Mouse (Mus musculus) hindbrain, embryonic 10.5 days (tissue): ENCODE results near the gene Olfr996. TPM values are rescaled to one million over a fixed set of nuclear protein-coding genes. Genes with fewer than 3 reads are reported as not detected.
A peak's percentile ranks its signal among the peaks of the same experiment; 100 is the strongest.
"Not testable (repeated sequence)": the region's sequence is repeated elsewhere in the genome, so short reads cannot be mapped to it uniquely, and the experiment has no call there.

Source experiments
- DNase-seq: peaks from one replicate; pipeline ENCODE4 v3.0.0-alpha.2; 2017; ENCODE audit warnings: low spot score
- H3K27ac ChIP-seq: fragments of 300-500 bp; sonication (generic); 2 replicates; pipeline ENCODE4 v1.5.1; 2016; ENCODE audit warnings: mild to moderate bottlenecking, moderate library complexity
- H3K27me3 ChIP-seq: fragments of 300-500 bp; sonication (generic); 2 replicates; pipeline ENCODE4 v1.6.1; 2016; ENCODE audit warnings: mild to moderate bottlenecking; ENCODE audit not compliant: poor library complexity, insufficient read depth, severe bottlenecking
- H3K36me3 ChIP-seq: fragments of 300-500 bp; sonication (generic); 2 replicates; pipeline ENCODE4 v1.6.1; 2016; ENCODE audit warnings: mild to moderate bottlenecking, moderate library complexity
- H3K4me1 ChIP-seq: fragments of 300-500 bp; sonication (generic); replicated peaks from 2 replicates; pipeline ENCODE4 v1.6.1; 2016; ENCODE audit warnings: mild to moderate bottlenecking
- H3K4me3 ChIP-seq: fragments of 300-500 bp; sonication (generic); 2 replicates; pipeline ENCODE4 v1.5.1; 2016; ENCODE audit warnings: mild to moderate bottlenecking, moderate library complexity
- H3K9me3 ChIP-seq: fragments of 300-500 bp; sonication (generic); 2 replicates; pipeline ENCODE4 v1.6.1; 2016; ENCODE audit warnings: mild to moderate bottlenecking, moderate library complexity
- WGBS: fragments of 180-500 bp; shearing (Covaris S2); methylation state at CpG from one replicate; pipeline ENCODE4 v1.1.7; 2016; 5-methylcytosine and 5-hydroxymethylcytosine counted together
- polyA plus RNA-seq: library from polyadenylated mRNA; unstranded; fragments of >200 nt; fragmentation: Nextera tagmentation; extraction: Ambion mirVana; gene quantifications from 2 replicates; pipeline ENCODE4 v1.2.1, GENCODE M21; 2016

Gene Olfr996
- polyA plus RNA-seq: not detected in 2 replicates

DNA sequence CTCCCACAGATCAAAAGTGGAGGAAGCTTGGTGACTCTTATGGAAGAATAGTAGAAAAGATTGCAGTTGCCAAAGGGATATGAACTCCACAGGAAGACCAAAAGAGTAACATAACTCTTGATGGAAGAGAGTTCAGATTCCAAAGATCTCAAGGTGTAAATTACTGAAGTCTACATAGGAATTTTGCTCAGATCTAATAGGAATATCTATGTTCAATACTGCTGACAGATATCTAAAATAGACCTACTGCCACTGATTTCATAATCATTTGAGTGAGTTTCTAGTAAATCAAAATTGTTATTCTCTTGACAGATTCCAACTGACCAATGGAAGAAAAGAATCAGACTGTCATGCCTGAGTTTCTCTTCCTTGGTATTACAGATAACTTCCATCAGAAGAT lies at the start of gene Olfr996:
Olfr996 (plus strand) TSS at position 301 of the 400 bp plus-strand sequence.
- no peaks in the 10 kb centered on the region for H3K4me1 ChIP-seq
- H3K27ac ChIP-seq: no peak within 1 kb of the TSS
- no peak for DNase-seq
- no peaks in the 10 kb centered on the region for H3K36me3 ChIP-seq
- H3K4me3 ChIP-seq: no peak within 1 kb of the TSS
- no peaks in the 10 kb centered on the region for H3K27me3 ChIP-seq
- no peaks in the 10 kb centered on the region for H3K9me3 ChIP-seq

GRCm38 (mm10) chr2:85532082-85532778 lies 46.8 kb upstream of the Olfr996 start:
- WGBS: 88% methylated on average over 2 of the region's 2 CpGs
- Histone ChIP-seq H3K4me1 (0 out of 2 replicates have a peak, but pooled peaks cover 3% of the 10 kb centered on the region), H3K9me3 (no peaks in the 10 kb centered on the region)

GRCm38 (mm10) chr2:85533934-85534333 lies 45.1 kb upstream of the Olfr996 start:
- H3K4me3 ChIP-seq: no peak overlapping the region
- no peak for DNase-seq
- no peaks in the 10 kb centered on the region for H3K9me3 ChIP-seq
- H3K27ac ChIP-seq: no peak overlapping the region
- H3K36me3 ChIP-seq: no peaks in the 10 kb centered on the region
- H3K4me1 ChIP-seq: 0 out of 2 replicates have a peak, but pooled peaks cover 3% of the 10 kb centered on the region
- H3K27me3 ChIP-seq: no peaks in the 10 kb centered on the region
- WGBS: 95% methylated on average over 1 of the region's 1 CpGs

More at GRCm38 (mm10) chr2:85532082-85532778, 46.8 kb upstream of the Olfr996 start:
- no peak overlapping the region for H3K4me3 ChIP-seq
- no peak overlapping the region for H3K27ac ChIP-seq
- no peak for DNase-seq
- H3K27me3 ChIP-seq: no peaks in the 10 kb centered on the region
- H3K36me3 ChIP-seq: no peaks in the 10 kb centered on the region

GRCm38 (mm10) chr2:85554806-85555205 lies 24.2 kb upstream of the Olfr996 start:
- Histone ChIP-seq H3K27ac (no peak overlapping the region), H3K27me3 (no peaks in the 10 kb centered on the region), H3K36me3 (no peaks in the 10 kb centered on the region), H3K4me1 (no peaks in the 10 kb centered on the region), H3K4me3 (no peak overlapping the region), H3K9me3 (no peaks in the 10 kb centered on the region)
- no peak for DNase-seq
- 84% methylated on average over 1 of the region's 1 CpGs for WGBS

- Histone ChIP-seq H3K4me1 (no peaks in the 10 kb centered on the region), H3K4me3 (no peak overlapping the region), H3K27ac (no peak overlapping the region), H3K27me3 (no peaks in the 10 kb centered on the region), H3K9me3 (no peaks in the 10 kb centered on the region), H3K36me3 (no peaks in the 10 kb centered on the region)
- DNase-seq: no peak
- 78% methylated on average over 4 of the region's 4 CpGs for WGBS
Measured at GRCm38 (mm10) chr2:85560226-85560625, 18.8 kb upstream of the Olfr996 start.

DNA sequence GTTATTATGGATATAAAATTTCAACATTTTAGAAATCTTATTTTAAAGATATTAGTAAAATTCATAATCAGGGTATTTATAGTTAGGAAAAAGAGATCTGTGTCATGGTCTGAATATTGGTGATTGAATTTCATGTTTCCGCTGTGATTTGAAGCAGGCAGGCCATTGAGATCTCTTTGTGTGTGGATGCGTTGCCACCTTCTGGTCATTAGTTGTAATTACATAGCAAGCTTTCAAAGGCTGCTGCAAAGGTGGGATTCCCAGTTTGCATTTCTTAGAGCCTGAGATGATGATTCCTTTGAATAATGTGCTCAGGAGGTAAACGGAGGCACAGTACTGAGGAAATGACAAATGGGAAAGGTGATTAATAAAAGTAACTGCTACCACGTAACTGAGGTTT lies 17.8 kb upstream of the Olfr996 start:
- no peaks in the 10 kb centered on the region for H3K4me1 ChIP-seq
- H3K27ac ChIP-seq: no peak overlapping the region
- no peaks in the 10 kb centered on the region for H3K36me3 ChIP-seq
- H3K27me3 ChIP-seq: no peaks in the 10 kb centered on the region
- no peak overlapping the region for H3K4me3 ChIP-seq
- no peaks in the 10 kb centered on the region for H3K9me3 ChIP-seq
- WGBS: 28% methylated on average over 4 of the region's 4 CpGs
- peak; percentile 18 for DNase-seq

DNA sequence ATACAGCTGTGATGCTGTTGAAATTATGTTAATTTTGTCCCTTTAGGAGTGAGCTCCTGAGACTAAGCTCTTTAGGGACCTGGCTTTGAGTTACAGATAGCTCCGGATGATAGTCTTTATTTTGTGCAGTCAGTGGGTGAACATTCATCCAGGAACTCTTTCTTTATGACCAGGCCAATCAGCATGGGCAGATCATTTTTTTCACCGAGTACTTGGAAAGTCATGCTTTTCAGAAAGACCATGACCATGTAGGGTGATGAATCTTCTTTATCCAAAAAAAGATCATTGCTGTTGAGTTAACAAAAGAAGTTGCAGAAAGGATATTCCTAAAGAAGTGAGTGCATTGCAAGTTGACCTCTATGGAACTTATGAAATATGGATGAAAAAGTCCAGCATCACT lies 9.6 kb downstream of the Olfr996 start, which contains the start of gene Olfr998:
Olfr998 (plus strand) TSS at position 301 of the 400 bp plus-strand sequence.
- H3K27me3 ChIP-seq, H3K27ac ChIP-seq, H3K4me3 ChIP-seq, H3K9me3 ChIP-seq, H3K4me1 ChIP-seq, H3K36me3 ChIP-seq, DNase-seq: not testable (repeated sequence)
- WGBS: 83% methylated on average over 2 of the region's 2 CpGs

DNA sequence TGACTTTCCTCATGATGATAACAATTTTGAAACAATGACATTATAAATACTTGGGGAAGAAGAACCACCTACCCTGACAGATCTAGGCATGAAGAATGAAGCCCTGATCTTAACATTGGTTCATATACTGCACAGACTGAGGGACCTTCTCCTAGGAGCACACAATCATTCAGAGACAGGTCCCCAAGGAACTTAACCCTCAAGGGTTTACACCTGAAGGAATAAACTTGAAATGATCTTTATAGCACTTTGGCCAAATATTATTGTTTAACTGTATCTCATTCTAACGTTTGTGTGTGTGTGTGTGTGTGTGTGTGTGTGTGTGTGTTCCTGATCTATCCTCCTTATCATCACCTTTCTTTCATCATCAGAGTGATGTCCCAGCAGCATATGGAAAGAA lies 32.8 kb downstream of the Olfr996 start, which contains the start of gene Olfr1000:
Olfr1000 (minus strand) TSS at position 101 of the 400 bp plus-strand sequence.
- Histone ChIP-seq H3K36me3 (no peaks in the 10 kb centered on the region), H3K4me1 (no peaks in the 10 kb centered on the region)
- 71% methylated on average over 1 of the region's 1 CpGs for WGBS

More for the DNA sequence above, 32.8 kb downstream of the Olfr996 start, which contains the start of gene Olfr1000:
- H3K9me3 ChIP-seq: no peaks in the 10 kb centered on the region
- no peaks in the 10 kb centered on the region for H3K27me3 ChIP-seq
- H3K27ac ChIP-seq: no peak within 1 kb of the TSS
- H3K4me3 ChIP-seq: no peak within 1 kb of the TSS
- DNase-seq: no peak

Other genes starting within 250 kb of the Olfr996 start
- not detected in 2 replicates for gene Olfr987, start 239.9 kb upstream of the Olfr996 start, polyA plus RNA-seq
- gene Olfr988, start 216.0 kb upstream of the Olfr996 start, polyA plus RNA-seq: not detected in 2 replicates
- not detected in 2 replicates for gene Olfr992, start 169.7 kb upstream of the Olfr996 start, polyA plus RNA-seq
- not detected in 2 replicates for gene Olfr993, start 164.3 kb upstream of the Olfr996 start, polyA plus RNA-seq
- gene Olfr994, start 142.8 kb upstream of the Olfr996 start, polyA plus RNA-seq: not detected in 2 replicates
- not detected in 2 replicates for gene Olfr995, start 135.6 kb upstream of the Olfr996 start, polyA plus RNA-seq
- 0.11 TPM in 1 of 2 replicates, not detected in the other for gene 4833423E24Rik, start 60.2 kb upstream of the Olfr996 start, polyA plus RNA-seq
- not detected in 2 replicates for gene Olfr998, start 9.7 kb downstream of the Olfr996 start, polyA plus RNA-seq
- not detected in 2 replicates for gene Olfr1000, start 32.7 kb downstream of the Olfr996 start, polyA plus RNA-seq
- not detected in 2 replicates for gene Olfr1002, start 71.5 kb downstream of the Olfr996 start, polyA plus RNA-seq
- gene Olfr154, start 85.2 kb downstream of the Olfr996 start, polyA plus RNA-seq: not detected in 2 replicates
- gene Olfr1006, start 99.6 kb downstream of the Olfr996 start, polyA plus RNA-seq: not detected in 2 replicates
- gene Olfr1008, start 110.2 kb downstream of the Olfr996 start, polyA plus RNA-seq: not detected in 2 replicates
- not detected in 2 replicates for gene Olfr1009, start 136.2 kb downstream of the Olfr996 start, polyA plus RNA-seq
- not detected in 2 replicates for gene Olfr1012, start 183.6 kb downstream of the Olfr996 start, polyA plus RNA-seq
- not detected in 2 replicates for gene Olfr1013, start 187.9 kb downstream of the Olfr996 start, polyA plus RNA-seq
- gene Olfr1014, start 193.5 kb downstream of the Olfr996 start, polyA plus RNA-seq: not detected in 2 replicates
- gene Olfr1015, start 202.8 kb downstream of the Olfr996 start, polyA plus RNA-seq: not detected in 2 replicates
- not detected in 2 replicates for gene Olfr1016, start 223.3 kb downstream of the Olfr996 start, polyA plus RNA-seq
- gene Olfr1018, start 239.3 kb downstream of the Olfr996 start, polyA plus RNA-seq: not detected in 2 replicates